Mouse (Mus musculus) right cerebral cortex, postnatal 25 days (tissue): ENCODE measurements at regions not wholly inside any gene's neighbourhood (a gene's known extent, or its start where the extent isn't known, plus 50 kb on each side); places are given as distances from the start of the nearest gene placed in this dataset.

ENCODE experiments used
- DNase-seq: peaks from one replicate; pipeline ENCODE4 v3.0.0; 2022

DNA sequence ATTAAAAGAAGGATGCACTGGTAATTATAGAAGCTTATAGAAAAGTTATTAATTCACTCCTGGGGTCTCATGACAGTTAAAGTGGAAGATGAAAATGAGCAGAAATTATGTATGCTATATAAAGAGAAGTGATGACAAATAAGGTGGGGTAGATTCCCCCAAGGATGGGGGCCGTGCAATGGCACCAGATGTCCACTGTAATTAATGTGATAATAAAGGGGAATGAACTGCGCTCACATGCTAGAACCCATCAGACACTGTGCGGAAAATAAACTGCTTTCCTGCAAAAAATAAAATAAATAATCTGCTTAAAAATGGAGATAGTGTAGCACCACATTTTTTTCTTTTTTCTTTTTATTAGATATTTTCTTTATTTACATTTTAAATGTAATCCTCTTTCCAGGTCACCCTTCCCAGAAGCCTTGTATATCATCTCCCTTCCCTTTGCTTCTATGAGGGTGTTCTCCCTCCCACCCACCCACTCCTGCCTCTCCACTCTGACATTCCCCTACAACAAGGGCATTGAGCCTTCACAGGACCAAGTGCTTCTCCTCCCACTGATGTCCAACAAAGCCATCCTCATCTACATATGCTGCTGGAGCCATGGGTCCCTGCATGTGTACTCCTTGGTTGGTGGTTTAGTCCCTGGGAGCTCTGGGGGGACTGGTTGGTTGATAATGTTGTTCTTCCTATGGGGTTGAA, 934.0 kb upstream of the Pcdh20 start:
- no peak for DNase-seq

DNA sequence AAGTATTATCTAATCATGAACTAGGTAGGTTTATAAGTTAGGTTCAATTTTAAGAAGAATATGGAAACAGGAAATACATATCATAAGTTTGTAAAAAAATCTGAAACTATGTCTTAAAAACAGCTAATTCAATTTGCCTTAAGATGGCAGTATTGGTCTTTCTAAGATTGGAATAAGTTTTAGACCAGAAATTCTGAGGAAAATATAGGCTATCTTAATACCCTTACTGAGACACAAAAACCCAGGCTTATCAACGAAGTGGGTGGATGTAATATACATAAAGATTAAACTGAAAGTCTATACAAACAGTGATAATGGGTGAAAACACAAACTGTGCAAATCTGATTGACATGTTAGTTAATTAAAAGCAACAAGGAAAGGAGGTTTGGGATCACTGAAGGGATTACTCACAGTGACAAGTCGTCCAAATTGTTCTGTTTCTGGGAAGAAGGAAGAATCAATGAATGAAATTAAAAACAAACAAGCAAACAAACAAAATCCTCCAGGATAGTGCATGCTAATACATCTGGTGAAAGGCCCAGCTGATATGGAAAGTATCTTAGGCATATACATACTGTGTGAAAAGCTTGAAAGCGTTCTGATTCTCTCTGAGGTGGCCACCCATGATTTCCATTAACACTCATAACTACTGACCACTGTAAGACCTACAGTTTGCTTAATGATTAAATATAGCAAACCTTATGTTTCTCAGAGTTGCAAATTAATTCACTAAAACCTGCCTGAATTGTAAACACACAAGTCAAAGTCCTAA, 931.6 kb upstream of the Pcdh20 start:
- no peak for DNase-seq

DNA sequence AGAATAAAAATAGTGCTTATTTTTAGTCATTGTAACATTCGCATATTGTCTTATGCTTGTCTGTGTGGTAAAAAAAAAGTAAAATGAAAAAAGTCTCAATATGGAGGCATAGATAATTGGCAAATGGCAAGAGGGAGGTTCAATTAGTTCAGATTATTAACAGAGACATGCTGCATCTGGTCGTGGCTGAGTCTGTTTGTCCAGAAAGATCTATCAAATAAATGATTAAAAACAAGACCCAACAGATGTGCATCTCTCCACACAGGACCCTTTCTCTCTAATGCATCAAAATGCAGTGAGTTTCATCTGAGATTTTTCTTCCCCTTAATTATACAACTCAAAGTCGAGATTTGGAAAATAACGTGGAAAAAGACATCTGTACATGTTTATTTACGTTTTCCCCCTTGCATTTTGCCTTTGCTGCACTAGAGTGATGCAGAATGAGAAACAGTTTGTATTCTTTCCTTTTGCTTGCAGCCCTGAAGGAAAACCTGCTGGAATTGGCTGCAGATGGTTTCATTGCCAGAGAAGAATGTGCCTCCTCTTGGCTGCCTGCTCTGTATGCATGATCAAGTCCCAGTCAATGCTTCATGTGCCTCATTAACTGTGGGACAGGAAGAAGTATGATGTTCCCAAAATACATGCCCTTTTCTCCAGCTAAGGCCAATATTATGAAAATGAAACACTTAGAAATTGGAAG, 886.0 kb upstream of the Pcdh20 start:
- no peak for DNase-seq

DNA sequence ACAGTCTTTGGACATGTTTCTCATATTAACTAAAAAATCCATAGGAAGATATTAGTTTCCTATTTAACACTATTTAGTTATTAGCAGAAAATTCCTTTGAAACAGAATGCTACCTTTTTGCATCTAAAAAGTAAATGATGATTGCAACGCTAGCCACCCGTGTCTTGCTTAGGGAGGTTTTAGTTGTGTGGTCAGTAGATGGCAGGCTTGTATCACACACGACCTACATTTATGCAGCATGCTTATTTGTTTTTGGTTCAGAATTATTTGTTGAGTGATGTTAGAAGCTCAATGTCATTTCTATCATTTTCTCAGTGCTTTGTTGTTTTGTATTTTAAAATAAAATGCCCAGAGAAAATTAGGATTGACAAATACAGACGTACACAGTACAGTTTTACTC, 876.8 kb upstream of the Pcdh20 start:
- DNase-seq, result peak; percentile 4

DNA sequence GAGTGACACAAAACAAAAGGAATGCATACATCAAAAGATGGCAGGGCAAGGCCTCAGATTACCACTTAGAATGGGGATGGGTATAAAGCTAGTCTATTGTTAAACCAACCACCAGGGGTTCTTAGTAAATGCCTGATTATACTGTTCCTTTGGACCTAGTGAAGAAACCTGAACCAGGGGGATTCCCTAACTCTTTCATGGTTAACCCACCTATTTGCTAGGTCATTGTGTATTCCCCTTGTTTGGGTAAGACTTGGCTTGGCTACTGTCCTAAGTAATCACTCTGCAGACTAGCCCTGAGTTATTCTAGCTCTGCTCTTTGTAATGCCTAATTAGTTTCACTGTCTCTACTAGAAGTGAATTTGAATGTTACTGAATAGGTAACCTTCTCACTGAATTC, 853.9 kb upstream of the Pcdh20 start:
- no peak for DNase-seq

DNA sequence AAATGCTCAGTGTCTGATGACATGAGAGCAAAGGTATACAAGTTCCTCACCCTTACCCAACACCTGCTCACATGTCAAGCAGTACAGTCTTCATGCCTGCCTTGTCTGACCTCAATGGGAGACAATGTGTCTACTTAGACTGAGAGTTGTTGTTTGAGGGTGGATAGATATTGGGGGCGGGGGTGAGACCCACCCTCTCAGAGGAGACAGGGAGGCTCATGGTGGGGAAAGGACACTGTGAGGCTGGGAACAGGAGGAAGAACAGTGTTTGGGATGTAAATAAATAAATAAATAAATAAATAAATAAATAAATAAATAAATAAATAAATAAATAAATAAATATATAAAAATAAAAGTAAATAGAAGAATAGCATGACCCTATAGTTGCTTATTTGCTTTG, 837.3 kb upstream of the Pcdh20 start:
- no peak for DNase-seq
